Mouse (Mus musculus) midbrain, postnatal 0 days (tissue): ENCODE measurements at regions not wholly inside any gene's neighbourhood (a gene's known extent, or its start where the extent isn't known, plus 50 kb on each side); places are given as distances from the start of the nearest gene placed in this dataset.
"Not testable (repeated sequence)": the region's sequence is repeated elsewhere in the genome, so short reads cannot be mapped to it uniquely, and the experiment has no call there.

Source experiments
- ATAC-seq: fragments of 200-750 bp; cut with Nextera tagmentation; 2 replicates; pipeline ENCODE4 v1.8.0; 2017; ENCODE audit warnings: moderate number of reproducible peaks, mild to moderate bottlenecking, moderate TSS enrichment, moderate library complexity; ENCODE audit not compliant: low FRiP score
- DNase-seq: peaks from one replicate; pipeline ENCODE4 v3.0.0-alpha.2; 2015; ENCODE audit warnings: low spot score
- H3K27ac ChIP-seq: fragments of 300-500 bp; sonication (generic); 2 replicates; pipeline ENCODE4 v1.5.1; 2014; ENCODE audit warnings: low read depth, mild to moderate bottlenecking, low read length, mixed read lengths
- H3K27me3 ChIP-seq: fragments of 300-500 bp; sonication (generic); 2 replicates; pipeline ENCODE4 v1.6.1; 2014; ENCODE audit warnings: low read length, control low read depth, mixed read lengths; ENCODE audit not compliant: insufficient read depth
- H3K36me3 ChIP-seq: fragments of 300-500 bp; sonication (generic); 2 replicates; pipeline ENCODE4 v1.6.1; 2014; ENCODE audit warnings: low read length, control low read depth, mixed read lengths; ENCODE audit not compliant: insufficient read depth
- H3K4me1 ChIP-seq: fragments of 300-500 bp; sonication (generic); 2 replicates; pipeline ENCODE4 v1.6.1; 2014; ENCODE audit warnings: mild to moderate bottlenecking, control low read depth, antibody characterized with exemption, low read length, mixed read lengths; ENCODE audit not compliant: insufficient read depth
- H3K4me2 ChIP-seq: fragments of 300-500 bp; sonication (generic); 2 replicates; pipeline ENCODE4 v1.6.1; 2014; ENCODE audit warnings: low read depth, mild to moderate bottlenecking, low read length, mixed read lengths; ENCODE audit not compliant: poor library complexity, severe bottlenecking
- H3K4me3 ChIP-seq: fragments of 300-500 bp; sonication (generic); 2 replicates; pipeline ENCODE4 v1.5.1; 2014; ENCODE audit warnings: low read depth, mild to moderate bottlenecking, low read length, moderate library complexity
- H3K9ac ChIP-seq: fragments of 300-500 bp; sonication (generic); replicated peaks from 2 replicates; pipeline ENCODE4 v1.6.1; 2014; ENCODE audit warnings: mild to moderate bottlenecking, low read length, moderate library complexity, mixed read lengths; ENCODE audit not compliant: poor library complexity, severe bottlenecking
- H3K9me3 ChIP-seq: fragments of 300-500 bp; sonication (generic); 2 replicates; pipeline ENCODE4 v1.6.1; 2016; ENCODE audit warnings: low read length, control low read depth
- CTCF ChIP-seq: IDR thresholded peaks from 2 replicates; pipeline ENCODE4 v1.5.1; 2016; ENCODE audit warnings: antibody characterized with exemption, mild to moderate bottlenecking
- WGBS: fragments of 180-500 bp; shearing (Covaris S2); extraction: QIAGEN DNeasy Blood & Tissue Kit; methylation state at CpG from one replicate; pipeline ENCODE4 v1.1.7; 2014; 5-methylcytosine and 5-hydroxymethylcytosine counted together

GRCm38 (mm10) chr13:52250371-52250770 is 280.7 kb downstream of the Diras2 start:
- H3K4me3 ChIP-seq: no peak overlapping the region
- DNase-seq: no peak
- 62% methylated on average over 4 of the region's 4 CpGs for WGBS
- no peaks in the 10 kb centered on the region; the same call in 1 of the 2 replicates for H3K27me3 ChIP-seq
- H3K4me2 ChIP-seq: no peak overlapping the region
- no peaks in the 10 kb centered on the region for H3K9me3 ChIP-seq
- ATAC-seq: no peak
- H3K36me3 ChIP-seq: no peaks in the 10 kb centered on the region
- peak; percentile 43 for TF ChIP-seq CTCF
- H3K27ac ChIP-seq: no peak overlapping the region
- H3K9ac ChIP-seq: no peak overlapping the region
- no peaks in the 10 kb centered on the region for H3K4me1 ChIP-seq

- Histone ChIP-seq H3K4me1 (no peaks in the 10 kb centered on the region), H3K4me2 (no peak overlapping the region), H3K27ac (no peak overlapping the region), H3K36me3 (no peaks in the 10 kb centered on the region), H3K27me3 (no peaks in the 10 kb centered on the region; the same call in 1 of the 2 replicates), H3K4me3 (no peak overlapping the region), H3K9me3 (no peaks in the 10 kb centered on the region), H3K9ac (no peak overlapping the region)
- no peak for DNase-seq
- WGBS: 54% methylated on average over 4 of the region's 4 CpGs
- TF ChIP-seq CTCF: no peak
- ATAC-seq: no peak
Measured at GRCm38 (mm10) chr13:52252303-52252702, 278.8 kb downstream of the Diras2 start.

- 40% methylated on average over 6 of the region's 6 CpGs for whole genome bisulfite sequencing
- H3K4me2 ChIP-seq, H3K27me3 ChIP-seq, DNase-seq, H3K9me3 ChIP-seq, H3K9ac ChIP-seq, ATAC-seq, H3K4me1 ChIP-seq, H3K36me3 ChIP-seq, H3K27ac ChIP-seq, H3K4me3 ChIP-seq: not testable (repeated sequence)
Measured at GRCm38 (mm10) chr13:52252726-52253125, 278.4 kb downstream of the Diras2 start.

DNA sequence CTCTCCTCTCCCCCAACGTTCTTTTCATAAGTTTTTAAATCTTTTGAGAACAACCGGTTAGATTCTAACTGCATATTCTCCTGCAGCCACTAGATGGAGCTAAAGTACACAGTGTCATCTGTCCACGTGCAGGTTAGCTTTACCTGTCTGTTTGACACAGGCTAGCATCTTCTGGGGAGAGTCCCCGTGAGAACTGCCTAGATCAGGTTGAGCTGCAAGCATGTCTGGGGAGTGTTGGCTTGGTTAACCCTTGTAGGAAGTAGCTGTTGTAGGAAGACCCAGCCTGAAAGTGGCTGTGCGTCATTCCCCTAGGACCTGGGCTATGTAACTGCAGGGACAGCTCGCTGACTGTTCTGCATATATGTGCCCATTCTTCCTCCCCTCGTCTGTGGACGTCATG is 277.9 kb downstream of the Diras2 start:
- DNase-seq (peak; percentile 70), ATAC-seq (no peak)
- H3K36me3 ChIP-seq: no peaks in the 10 kb centered on the region
- H3K27ac ChIP-seq: no peak overlapping the region
- H3K27me3 ChIP-seq: no peaks in the 10 kb centered on the region; the same call in 1 of the 2 replicates
- no peak overlapping the region for H3K4me3 ChIP-seq
- TF ChIP-seq CTCF: peak; percentile 96
- WGBS: 30% methylated on average over 8 of the region's 8 CpGs
- no peaks in the 10 kb centered on the region for H3K9me3 ChIP-seq
- H3K9ac ChIP-seq: no peak overlapping the region
- H3K4me1 ChIP-seq: no peaks in the 10 kb centered on the region
- H3K4me2 ChIP-seq: no peak overlapping the region

DNA sequence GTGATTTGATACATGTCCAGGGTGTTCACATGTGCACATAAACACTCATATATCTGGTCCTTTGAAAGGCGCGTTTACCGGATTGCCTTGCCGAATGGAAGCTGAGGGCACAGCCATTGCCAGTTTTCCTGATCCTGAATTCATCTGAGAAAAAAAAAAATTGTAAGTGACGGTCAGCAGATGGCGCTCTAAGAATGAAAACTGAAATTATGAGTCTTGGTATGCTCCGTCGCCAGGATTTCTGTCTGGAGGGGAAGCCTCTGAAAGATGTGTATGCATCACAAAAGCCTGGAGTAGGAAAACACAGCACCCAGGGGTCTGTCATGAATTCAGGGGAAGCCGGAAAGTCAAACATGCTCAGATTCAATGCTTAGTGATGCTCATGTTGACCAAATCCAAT is 276.9 kb downstream of the Diras2 start:
- Histone ChIP-seq H3K4me1 (no peaks in the 10 kb centered on the region), H3K4me2 (no peak overlapping the region), H3K27ac (no peak overlapping the region), H3K9ac (no peak overlapping the region), H3K4me3 (no peak overlapping the region), H3K9me3 (no peaks in the 10 kb centered on the region), H3K27me3 (no peaks in the 10 kb centered on the region; the same call in 1 of the 2 replicates), H3K36me3 (no peaks in the 10 kb centered on the region)
- 11% methylated on average over 9 of the region's 9 CpGs for WGBS
- peak; percentile 86 for DNase-seq
- ATAC-seq: no peak
- peak; percentile 84 for TF ChIP-seq CTCF

DNA sequence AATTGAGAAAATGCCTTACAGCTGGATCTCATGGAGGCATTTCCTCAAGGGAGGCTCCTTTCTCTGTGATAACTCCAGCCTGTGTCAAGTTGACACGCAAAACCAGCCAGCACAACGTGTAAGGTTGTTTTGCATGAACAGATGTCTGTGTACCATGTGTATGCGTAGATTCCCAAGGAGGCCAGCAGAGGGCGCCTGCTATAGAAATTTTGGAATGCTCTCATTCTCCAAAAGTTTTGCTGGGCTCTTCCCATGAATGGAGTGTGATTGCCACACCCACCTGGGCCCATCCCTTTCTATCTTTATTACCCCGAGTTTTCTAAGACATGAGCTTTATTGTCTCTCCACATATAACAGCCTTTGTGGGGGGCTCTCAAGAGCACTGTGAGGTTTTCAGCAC is 275.4 kb downstream of the Diras2 start:
- H3K27ac ChIP-seq: no peak overlapping the region
- ATAC-seq (no peak), DNase-seq (peak; percentile 51)
- 71% methylated on average over 5 of the region's 5 CpGs for WGBS
- H3K36me3 ChIP-seq: no peaks in the 10 kb centered on the region
- H3K4me2 ChIP-seq: no peak overlapping the region
- no peaks in the 10 kb centered on the region for H3K4me1 ChIP-seq
- no peaks in the 10 kb centered on the region; the same call in 1 of the 2 replicates for H3K27me3 ChIP-seq
- no peak overlapping the region for H3K4me3 ChIP-seq
- no peaks in the 10 kb centered on the region for H3K9me3 ChIP-seq
- peak; percentile 65 for TF ChIP-seq CTCF
- H3K9ac ChIP-seq: no peak overlapping the region
